Mouse (Mus musculus): ENCODE results near the gene Olfr452.

DNA sequence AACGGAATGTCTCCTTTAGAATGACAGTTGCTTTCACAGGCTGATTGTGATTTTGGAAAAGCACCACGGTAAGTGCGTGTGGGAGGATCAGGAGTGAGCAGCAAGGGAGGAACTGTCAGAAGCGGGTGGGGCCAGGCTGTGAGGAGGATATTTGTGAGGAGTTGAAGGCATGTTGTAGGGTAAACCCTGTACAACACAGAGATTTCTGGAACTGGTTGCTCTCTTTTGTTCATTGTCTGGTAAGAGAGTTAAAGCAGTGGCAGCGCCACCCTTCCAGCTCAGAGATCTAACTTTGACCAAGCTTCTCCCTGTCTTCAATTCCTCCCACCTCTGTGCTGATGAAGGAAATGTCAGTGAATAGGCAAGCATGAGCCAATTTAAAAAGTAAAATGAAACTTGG lies 42.6 kb upstream of the Olfr452 start:
- no peak for TF ChIP-seq CTCF (IDR thresholded peaks at IDR 0.05; ENCODE audit: extremely low read depth, insufficient read depth, insufficient read length, insufficient replicate concordance)
- TF ChIP-seq POLR2A (IDR thresholded peaks at IDR 0.05; ENCODE audit: low read depth, low read length), result no peak
